Mouse (Mus musculus): ENCODE data around the gene Adgrf5. TPM values are rescaled to one million over a fixed set of nuclear protein-coding genes. Genes with fewer than 3 reads are reported as not detected.
A peak's percentile ranks its signal among the peaks of the same experiment; 100 is the strongest.
"Not testable (repeated sequence)": the region's sequence is repeated elsewhere in the genome, so short reads cannot be mapped to it uniquely, and the experiment has no call there.

Adgrf5 gene
- polyA plus RNA-seq, 1 experiment from 2014 or later, result 7.1 TPM

DNA sequence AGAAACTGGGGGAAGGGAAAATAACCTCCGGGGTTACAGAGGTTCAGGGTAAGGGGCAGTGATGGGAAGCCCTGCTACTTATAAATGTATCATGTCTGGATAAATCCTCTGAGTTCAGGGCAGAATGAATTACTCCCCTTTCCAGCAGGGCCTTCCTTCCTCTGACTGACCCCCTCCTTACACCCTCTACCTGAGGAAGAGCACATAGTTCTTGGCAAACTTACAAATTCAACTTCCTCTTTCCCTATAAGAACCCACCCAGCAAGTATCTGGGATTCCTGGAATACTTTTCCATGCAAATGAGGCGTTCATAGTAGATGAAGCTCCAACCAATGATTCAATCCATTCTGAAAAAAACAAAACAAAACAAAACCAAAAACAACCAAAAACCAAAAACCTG, 22.6 kb upstream of the Adgrf5 start:
- WGBS, result 92% methylated on average over 2 of the region's 2 CpGs

DNA sequence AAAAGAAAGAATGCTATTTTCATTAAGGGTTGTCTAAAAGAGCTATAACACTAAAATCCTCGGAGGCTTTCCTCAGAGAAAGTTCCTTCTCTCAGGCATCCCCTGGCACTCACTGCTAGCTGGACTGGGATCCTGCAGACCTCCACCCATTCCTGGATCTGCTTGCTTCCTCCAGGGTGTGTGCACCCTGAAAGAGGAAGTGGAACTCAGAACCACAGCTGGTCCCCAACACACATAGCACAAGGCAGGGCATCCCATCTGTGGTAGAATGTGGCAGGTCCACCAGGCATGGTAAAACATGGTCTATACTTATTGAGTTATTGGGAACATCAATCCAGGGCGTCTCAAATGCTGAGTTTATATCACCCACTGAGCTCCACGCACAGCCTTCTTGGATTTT, 22.0 kb upstream of the Adgrf5 start:
- Histone ChIP-seq H3K9me3 (ENCODE audit: control insufficient read depth, low read length) (no peaks in the 10 kb centered on the region), H3K4me2 (ENCODE audit: low read depth, low read length, severe bottlenecking) (no peak overlapping the region), H3K4me1 (replicated peaks; ENCODE audit: control insufficient read depth, insufficient read depth, low read length) (no peaks in the 10 kb centered on the region), H3K27me3 (ENCODE audit: control insufficient read depth, insufficient read depth, low read length) (no peaks in the 10 kb centered on the region), H3K36me3 (ENCODE audit: control insufficient read depth, insufficient read depth, low read length) (no peaks in the 10 kb centered on the region), H3K27ac (ENCODE audit: low read depth, low read length) (no peak overlapping the region), H3K4me3 (ENCODE audit: low read depth, low read length) (no peak overlapping the region), H3K9ac (ENCODE audit: low read length) (no peak overlapping the region)
- WGBS, result 88% methylated on average over 3 of the region's 3 CpGs
- ATAC-seq (replicated peaks; ENCODE audit: low FRiP score), result no peak
- no peak for DNase-seq (ENCODE audit: low spot score)

More for the DNA sequence above, 22.6 kb upstream of the Adgrf5 start:
- Histone ChIP-seq H3K36me3 (ENCODE audit: control insufficient read depth, insufficient read depth, low read length) (no peaks in the 10 kb centered on the region), H3K9ac (ENCODE audit: low read length) (no peak overlapping the region), H3K4me3 (ENCODE audit: low read depth, low read length) (no peak overlapping the region), H3K27me3 (ENCODE audit: control insufficient read depth, insufficient read depth, low read length) (no peaks in the 10 kb centered on the region), H3K4me1 (replicated peaks; ENCODE audit: control insufficient read depth, insufficient read depth, low read length) (no peaks in the 10 kb centered on the region), H3K9me3 (ENCODE audit: control insufficient read depth, low read length) (no peaks in the 10 kb centered on the region), H3K27ac (ENCODE audit: low read depth, low read length) (no peak overlapping the region), H3K4me2 (ENCODE audit: low read depth, low read length, severe bottlenecking) (no peak overlapping the region)
- DNase-seq (ENCODE audit: low spot score) (no peak), ATAC-seq (replicated peaks; ENCODE audit: low FRiP score) (no peak)

DNA sequence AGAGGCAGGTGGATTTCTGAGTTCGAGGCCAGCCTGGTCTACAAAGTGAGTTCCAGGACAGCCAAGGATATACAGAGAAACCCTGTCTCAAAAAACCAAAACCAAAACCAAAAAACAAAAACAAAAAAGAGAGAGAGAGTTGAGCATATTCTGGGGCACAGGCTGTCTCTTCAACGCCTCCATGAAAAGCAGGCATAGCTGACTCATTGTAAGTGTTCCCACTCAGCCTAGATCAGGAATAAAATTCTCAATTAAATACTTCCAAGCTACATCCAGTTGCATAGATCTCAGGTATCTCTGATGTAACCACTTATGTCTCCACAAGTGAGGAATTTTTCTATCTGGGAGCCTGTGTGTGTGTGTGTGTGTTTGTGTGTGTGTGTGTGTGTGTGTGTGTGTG, 13.8 kb upstream of the Adgrf5 start:
- 96% methylated on average over 2 of the region's 2 CpGs for WGBS
- not testable (repeated sequence) for ATAC-seq (replicated peaks; ENCODE audit: low FRiP score)

DNA sequence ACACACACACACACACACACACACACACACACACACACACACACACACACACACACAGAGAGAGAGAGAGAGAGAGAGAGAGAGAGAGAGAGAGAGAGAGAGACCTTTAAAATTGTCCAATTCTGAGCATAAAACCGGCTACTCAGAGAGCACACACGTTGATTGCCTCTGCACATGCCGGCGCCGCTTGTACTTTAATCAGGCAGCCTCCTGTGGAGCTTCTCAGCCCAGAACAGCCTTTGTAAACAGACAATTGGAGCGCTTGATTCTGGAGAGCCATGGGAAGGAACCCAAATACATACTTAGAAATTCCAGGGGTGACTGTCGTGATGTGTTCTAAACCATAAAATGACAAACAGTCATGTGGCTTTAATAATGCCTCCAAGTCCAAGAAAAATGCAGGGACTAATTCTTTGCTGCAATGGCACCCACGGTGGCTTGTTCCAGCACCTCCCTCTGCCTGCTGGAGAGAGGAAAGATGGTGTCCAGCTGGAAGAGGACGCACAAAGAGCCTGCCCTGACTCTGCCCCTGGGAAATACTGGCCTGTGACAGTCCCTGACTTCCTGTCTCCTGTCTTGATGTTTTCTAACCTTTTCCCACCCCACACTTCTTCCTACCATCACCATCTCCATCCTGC, 2.2 kb upstream of the Adgrf5 start:
- H3K4me2 ChIP-seq (ENCODE audit: low read depth, low read length, severe bottlenecking), result no peak overlapping the region
- 0 out of 2 replicates have a peak, but pooled peaks have one; percentile 44 for ATAC-seq (replicated peaks; ENCODE audit: low FRiP score)

More for the DNA sequence above, 13.8 kb upstream of the Adgrf5 start:
- not testable (repeated sequence) for H3K4me2 ChIP-seq (ENCODE audit: low read depth, low read length, severe bottlenecking); H3K36me3 ChIP-seq (ENCODE audit: control insufficient read depth, insufficient read depth, low read length); H3K27me3 ChIP-seq (ENCODE audit: control insufficient read depth, insufficient read depth, low read length); H3K4me3 ChIP-seq (ENCODE audit: low read depth, low read length); H3K27ac ChIP-seq (ENCODE audit: low read depth, low read length); DNase-seq (ENCODE audit: low spot score); H3K9me3 ChIP-seq (ENCODE audit: control insufficient read depth, low read length); H3K4me1 ChIP-seq (replicated peaks; ENCODE audit: control insufficient read depth, insufficient read depth, low read length); H3K9ac ChIP-seq (ENCODE audit: low read length)

DNA sequence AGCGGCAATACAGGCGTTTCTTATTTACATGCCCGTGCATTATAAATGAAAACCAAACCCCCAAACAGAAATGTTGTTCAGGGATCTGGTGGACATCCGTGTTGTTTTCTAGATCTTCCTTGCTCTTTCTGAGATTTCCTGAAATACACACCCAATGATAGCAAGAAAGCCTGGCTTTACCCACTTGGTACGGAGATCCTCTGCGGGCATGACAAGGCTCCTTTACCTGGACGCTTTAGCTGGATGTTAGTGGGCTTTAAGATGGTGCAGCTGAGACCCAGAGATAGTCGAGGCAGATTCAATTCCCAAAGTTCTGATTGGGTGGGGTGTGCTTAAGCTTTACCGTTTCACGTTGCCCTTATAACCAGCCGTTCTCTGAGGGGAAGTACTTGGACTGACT, 770 bp downstream of the Adgrf5 start:
- ATAC-seq (replicated peaks; ENCODE audit: low FRiP score), result no peak
- no peak overlapping the region for H3K27ac ChIP-seq (ENCODE audit: low read depth, low read length)
- H3K9ac ChIP-seq (ENCODE audit: low read length), result no peak overlapping the region
- H3K27me3 ChIP-seq (ENCODE audit: control insufficient read depth, insufficient read depth, low read length), result no peaks in the 10 kb centered on the region
- H3K9me3 ChIP-seq (ENCODE audit: control insufficient read depth, low read length), result no peaks in the 10 kb centered on the region
- H3K4me3 ChIP-seq (ENCODE audit: low read depth, low read length), result no peak overlapping the region
- 0 out of 2 replicates have a peak, but pooled peaks cover 2% of the 10 kb centered on the region for H3K4me1 ChIP-seq (replicated peaks; ENCODE audit: control insufficient read depth, insufficient read depth, low read length)
- H3K4me2 ChIP-seq (ENCODE audit: low read depth, low read length, severe bottlenecking), result no peak overlapping the region
- WGBS, result 88% methylated on average over 11 of the region's 11 CpGs
- no peaks in the 10 kb centered on the region for H3K36me3 ChIP-seq (ENCODE audit: control insufficient read depth, insufficient read depth, low read length)
- DNase-seq (ENCODE audit: low spot score), result no peak

More for the DNA sequence above, 2.2 kb upstream of the Adgrf5 start:
- Histone ChIP-seq H3K27ac (ENCODE audit: low read depth, low read length) (no peak overlapping the region), H3K9ac (ENCODE audit: low read length) (no peak overlapping the region), H3K4me1 (replicated peaks; ENCODE audit: control insufficient read depth, insufficient read depth, low read length) (0 out of 2 replicates have a peak, but pooled peaks cover 2% of the 10 kb centered on the region), H3K36me3 (ENCODE audit: control insufficient read depth, insufficient read depth, low read length) (no peaks in the 10 kb centered on the region), H3K27me3 (ENCODE audit: control insufficient read depth, insufficient read depth, low read length) (no peaks in the 10 kb centered on the region), H3K4me3 (ENCODE audit: low read depth, low read length) (no peak overlapping the region), H3K9me3 (ENCODE audit: control insufficient read depth, low read length) (no peaks in the 10 kb centered on the region)
- no peak for DNase-seq (ENCODE audit: low spot score)
- 13% methylated on average over 9 of the region's 9 CpGs for WGBS

DNA sequence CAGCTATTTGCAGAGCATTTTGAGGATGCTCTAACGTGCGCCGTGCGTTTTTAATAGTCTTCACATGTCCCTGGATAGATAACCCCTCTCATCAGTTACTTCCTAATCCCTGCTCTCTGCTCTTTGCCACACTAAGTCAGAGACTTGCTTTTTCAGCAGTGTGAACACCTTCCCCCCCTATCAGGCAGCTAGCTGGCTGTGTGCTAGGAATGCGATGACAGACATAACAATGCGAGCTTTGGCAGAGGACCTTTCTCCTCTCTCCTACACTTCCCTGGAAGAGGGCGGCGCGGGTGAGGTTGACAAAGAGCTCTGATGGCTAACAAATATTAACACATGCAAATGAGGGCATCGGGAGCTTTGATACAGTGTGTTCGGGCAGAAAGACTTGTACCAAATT, 2.1 kb downstream of the Adgrf5 start:
- no peak overlapping the region for H3K9ac ChIP-seq (ENCODE audit: low read length)
- no peak for DNase-seq (ENCODE audit: low spot score)
- ATAC-seq (replicated peaks; ENCODE audit: low FRiP score), result no peak
- no peak overlapping the region for H3K4me2 ChIP-seq (ENCODE audit: low read depth, low read length, severe bottlenecking)
- no peaks in the 10 kb centered on the region for H3K9me3 ChIP-seq (ENCODE audit: control insufficient read depth, low read length)
- H3K27ac ChIP-seq (ENCODE audit: low read depth, low read length), result no peak overlapping the region
- no peaks in the 10 kb centered on the region for H3K27me3 ChIP-seq (ENCODE audit: control insufficient read depth, insufficient read depth, low read length)
- no peak overlapping the region for H3K4me3 ChIP-seq (ENCODE audit: low read depth, low read length)
- no peaks in the 10 kb centered on the region for H3K36me3 ChIP-seq (ENCODE audit: control insufficient read depth, insufficient read depth, low read length)
- WGBS, result 71% methylated on average over 11 of the region's 11 CpGs
- 0 out of 2 replicates have a peak, but pooled peaks cover 2% of the 10 kb centered on the region for H3K4me1 ChIP-seq (replicated peaks; ENCODE audit: control insufficient read depth, insufficient read depth, low read length)

DNA sequence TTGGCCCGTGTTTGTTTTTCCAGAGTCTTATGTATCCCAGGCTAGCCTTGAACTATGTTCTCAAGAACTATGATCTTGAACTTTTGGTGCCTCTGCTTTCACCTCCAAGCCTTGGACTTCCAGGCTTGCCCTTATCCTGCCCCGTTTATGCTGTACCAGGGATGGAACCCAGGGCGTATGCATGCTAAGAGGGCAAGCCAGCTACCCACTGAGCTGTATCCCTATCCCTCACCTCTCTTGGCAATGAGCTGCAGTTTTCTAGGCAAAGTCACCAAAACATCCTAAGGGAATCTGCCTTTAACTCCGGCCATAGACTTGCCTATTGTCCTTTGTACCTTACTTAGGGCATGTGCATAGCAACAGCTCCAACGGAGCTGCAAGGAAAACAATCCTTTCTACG, 2.6 kb downstream of the Adgrf5 start:
- Histone ChIP-seq H3K9ac (ENCODE audit: low read length) (no peak overlapping the region), H3K27ac (ENCODE audit: low read depth, low read length) (no peak overlapping the region), H3K4me2 (ENCODE audit: low read depth, low read length, severe bottlenecking) (no peak overlapping the region), H3K4me3 (ENCODE audit: low read depth, low read length) (no peak overlapping the region), H3K27me3 (ENCODE audit: control insufficient read depth, insufficient read depth, low read length) (no peaks in the 10 kb centered on the region), H3K36me3 (ENCODE audit: control insufficient read depth, insufficient read depth, low read length) (no peaks in the 10 kb centered on the region), H3K4me1 (replicated peaks; ENCODE audit: control insufficient read depth, insufficient read depth, low read length) (0 out of 2 replicates have a peak, but pooled peaks cover 2% of the 10 kb centered on the region), H3K9me3 (ENCODE audit: control insufficient read depth, low read length) (no peaks in the 10 kb centered on the region)
- WGBS, result 60% methylated on average over 6 of the region's 6 CpGs
- ATAC-seq (replicated peaks; ENCODE audit: low FRiP score), result no peak
- DNase-seq (ENCODE audit: low spot score), result no peak

DNA sequence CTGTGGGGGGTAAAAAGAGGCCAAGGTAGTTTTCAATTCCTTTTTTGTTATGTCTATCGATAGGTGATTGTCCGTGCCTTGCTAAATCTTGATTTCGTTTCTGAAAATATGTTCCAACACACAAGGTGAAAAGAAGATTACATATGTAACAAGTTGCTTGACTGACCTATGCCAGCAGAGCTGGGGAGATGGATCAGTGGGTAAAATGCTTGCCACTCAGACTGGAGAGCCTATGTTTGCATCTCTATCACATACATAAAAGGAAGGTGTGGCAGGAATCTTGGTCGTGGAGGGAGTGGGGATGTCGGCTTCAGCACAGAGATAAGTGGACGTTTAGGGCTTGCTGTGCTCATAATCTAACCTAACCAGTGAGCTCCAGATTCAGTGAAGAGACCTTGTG, 3.7 kb downstream of the Adgrf5 start:
- DNase-seq (ENCODE audit: low spot score) (no peak), ATAC-seq (replicated peaks; ENCODE audit: low FRiP score) (no peak)
- no peak overlapping the region for H3K9ac ChIP-seq (ENCODE audit: low read length)
- H3K4me1 ChIP-seq (replicated peaks; ENCODE audit: control insufficient read depth, insufficient read depth, low read length), result no peaks in the 10 kb centered on the region
- 74% methylated on average over 6 of the region's 6 CpGs for WGBS
- no peaks in the 10 kb centered on the region for H3K36me3 ChIP-seq (ENCODE audit: control insufficient read depth, insufficient read depth, low read length)
- H3K27me3 ChIP-seq (ENCODE audit: control insufficient read depth, insufficient read depth, low read length), result no peaks in the 10 kb centered on the region
- H3K27ac ChIP-seq (ENCODE audit: low read depth, low read length), result no peak overlapping the region
- H3K4me2 ChIP-seq (ENCODE audit: low read depth, low read length, severe bottlenecking), result no peak overlapping the region
- H3K9me3 ChIP-seq (ENCODE audit: control insufficient read depth, low read length), result no peaks in the 10 kb centered on the region
- no peak overlapping the region for H3K4me3 ChIP-seq (ENCODE audit: low read depth, low read length)

DNA sequence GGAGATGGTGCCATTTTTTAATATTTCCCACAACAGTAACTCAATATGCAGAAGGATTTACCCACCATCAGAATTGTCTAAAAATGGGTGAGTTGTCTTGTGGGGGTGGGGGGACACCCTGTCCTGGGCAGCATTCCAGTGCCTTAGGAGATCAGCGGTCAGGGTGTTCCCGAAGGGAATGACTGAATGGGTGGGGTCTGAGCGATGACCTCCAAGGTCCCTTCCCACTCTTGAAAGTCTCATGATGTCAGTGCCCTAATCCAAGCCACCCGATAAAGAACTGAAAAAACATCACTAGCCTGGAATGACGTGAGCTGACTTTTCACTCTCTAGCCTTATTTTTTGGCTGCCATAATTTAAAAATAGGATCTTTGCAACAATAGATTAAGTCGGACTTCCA, 5.0 kb downstream of the Adgrf5 start:
- Histone ChIP-seq H3K27ac (ENCODE audit: low read depth, low read length) (no peak overlapping the region), H3K36me3 (ENCODE audit: control insufficient read depth, insufficient read depth, low read length) (no peaks in the 10 kb centered on the region), H3K27me3 (ENCODE audit: control insufficient read depth, insufficient read depth, low read length) (no peaks in the 10 kb centered on the region), H3K9me3 (ENCODE audit: control insufficient read depth, low read length) (no peaks in the 10 kb centered on the region), H3K4me2 (ENCODE audit: low read depth, low read length, severe bottlenecking) (no peak overlapping the region), H3K4me3 (ENCODE audit: low read depth, low read length) (no peak overlapping the region), H3K9ac (ENCODE audit: low read length) (no peak overlapping the region), H3K4me1 (replicated peaks; ENCODE audit: control insufficient read depth, insufficient read depth, low read length) (no peaks in the 10 kb centered on the region)
- whole genome bisulfite sequencing, result 90% methylated on average over 6 of the region's 6 CpGs
- no peak for DNase-seq (ENCODE audit: low spot score)
- no peak for ATAC-seq (replicated peaks; ENCODE audit: low FRiP score)

All from forebrain, embryonic 11.5 days (tissue).